Mouse (Mus musculus) MEL (cell line): ENCODE measurements around the gene A430005L14Rik. TPM values are rescaled to one million over a fixed set of nuclear protein-coding genes. Genes with fewer than 3 reads are reported as not detected.

Source experiments
- DNase-seq: peaks from one replicate; pipeline ENCODE4 v3.0.0; 2011; ENCODE audit warnings: low read depth, low spot score
- H3K27ac ChIP-seq: 2 replicates; pipeline ENCODE4 v1.5.1; 2012; ENCODE audit warnings: low read depth, mild to moderate bottlenecking, control low read depth, low read length, moderate library complexity; ENCODE audit not compliant: control insufficient read depth
- H3K27me3 ChIP-seq, 2 experiments: fragments of 150-350 bp in 1 of 2; sonication (generic) in 1 of 2; 2 replicates each; pipeline ENCODE4 v1.6.1; 2012; ENCODE audit warnings: low read length in 2 of 2, mild to moderate bottlenecking in 2 of 2, improper control_type of control experiment in 1 of 2, moderate library complexity in 1 of 2; ENCODE audit not compliant: insufficient read depth in 2 of 2, control insufficient read depth in 1 of 2
- H3K36me3 ChIP-seq, 2 experiments: 2 replicates each; pipeline ENCODE4 v1.6.1; 2012 to 2014; ENCODE audit warnings: low read length in 2 of 2, improper control_type of control experiment in 1 of 2, inconsistent platforms in 1 of 2, mild to moderate bottlenecking in 1 of 2; ENCODE audit not compliant: insufficient read depth in 2 of 2, control insufficient read depth in 1 of 2
- H3K4me1 ChIP-seq, 2 experiments: fragments of 150-350 bp in 1 of 2; sonication (generic) in 1 of 2; 2 replicates each; pipeline ENCODE4 v1.6.1; 2012; ENCODE audit warnings: low read length in 2 of 2, improper control_type of control experiment in 1 of 2, mild to moderate bottlenecking in 1 of 2; ENCODE audit not compliant: insufficient read depth in 2 of 2, control insufficient read depth in 1 of 2
- H3K4me3 ChIP-seq, 2 experiments: fragments of 150-350 bp in 1 of 2; sonication (generic) in 1 of 2; 2 replicates each; pipeline ENCODE4 v1.5.1; 2012; ENCODE audit warnings: low read depth in 2 of 2, low read length in 2 of 2, mild to moderate bottlenecking in 2 of 2, moderate library complexity in 2 of 2, control low read depth in 1 of 2, improper control_type of control experiment in 1 of 2; ENCODE audit not compliant: control insufficient read depth in 1 of 2, insufficient read depth in 1 of 2
- H3K79me2 ChIP-seq: 2 replicates; pipeline ENCODE4 v1.6.1; 2012; ENCODE audit warnings: mild to moderate bottlenecking, low read length, moderate library complexity; ENCODE audit not compliant: control insufficient read depth, poor library complexity, insufficient read depth
- H3K9ac ChIP-seq: 2 replicates; pipeline ENCODE4 v1.6.1; 2012; ENCODE audit warnings: low read depth, mild to moderate bottlenecking, control low read depth, low read length, moderate library complexity; ENCODE audit not compliant: control insufficient read depth, poor library complexity, severe bottlenecking
- H3K9me3 ChIP-seq: fragments of 150-350 bp; sonication (generic); replicated peaks from 2 replicates; pipeline ENCODE4 v1.6.1; 2012; ENCODE audit warnings: mild to moderate bottlenecking, low read length, improper control_type of control experiment, moderate library complexity; ENCODE audit not compliant: insufficient read depth
- CHD1 ChIP-seq: IDR thresholded peaks from 2 replicates; pipeline ENCODE4 v1.6.1; 2012; ENCODE audit warnings: low read depth, mild to moderate bottlenecking, inconsistent platforms, low read length, improper control_type of control experiment
- CTCF ChIP-seq, 3 experiments: IDR thresholded peaks in 2 of 3; conservative IDR thresholded peaks in 1 of 3; 2 replicates each; pipeline ENCODE4 v1.5.1; 2011 to 2012; ENCODE audit warnings: low read length in 3 of 3, low read depth in 2 of 3, mild to moderate bottlenecking in 2 of 3, improper control_type of control experiment in 1 of 3, inconsistent platforms in 1 of 3, mixed read lengths in 1 of 3, moderate library complexity in 1 of 3; ENCODE audit not compliant: control insufficient read depth in 1 of 3, insufficient read depth in 1 of 3, poor library complexity in 1 of 3, severe bottlenecking in 1 of 3
- GATA1 ChIP-seq: IDR thresholded peaks from 2 replicates; pipeline ENCODE4 v1.6.1; 2011; ENCODE audit warnings: low read depth, low read length, improper control_type of control experiment
- POLR2A ChIP-seq, 2 experiments: IDR thresholded peaks; 2 replicates each; pipeline ENCODE4 v1.6.1; 2011 to 2012; ENCODE audit warnings: low read length in 2 of 2, mild to moderate bottlenecking in 2 of 2, control low read depth in 1 of 2, improper control_type of control experiment in 1 of 2, low read depth in 1 of 2, moderate library complexity in 1 of 2; ENCODE audit not compliant: control insufficient read depth in 1 of 2, insufficient read depth in 1 of 2, poor library complexity in 1 of 2
- POLR2AphosphoS2 ChIP-seq: IDR thresholded peaks from 2 replicates; pipeline ENCODE4 v1.6.1; 2011; ENCODE audit warnings: low read length, improper control_type of control experiment
- ZC3H11A ChIP-seq: IDR thresholded peaks from 2 replicates; pipeline ENCODE4 v1.6.1; 2012; ENCODE audit warnings: low read depth, mild to moderate bottlenecking, inconsistent platforms, low read length, improper control_type of control experiment
- polyA plus RNA-seq, 2 experiments: library from polyadenylated mRNA; stranded (reverse) in 1 of 2; unstranded in 1 of 2; fragments of >175 nt in 1 of 2; fragments of >200 nt in 1 of 2; gene quantifications; 2 replicates each; pipeline versions ENCODE4 v1.2.1 to v1.2.4; 2012; ENCODE audit warnings: low replicate concordance in 2 of 2, low read depth in 1 of 2; ENCODE audit not compliant: insufficient read length in 2 of 2, insufficient read depth in 1 of 2, missing spikeins in 1 of 2
- total RNA-seq: library from RNA; depleted of rRNA; stranded (reverse); fragments of 300-350 nt; gene quantifications from 2 replicates; pipeline ENCODE4 v1.2.3, GENCODE M21; 2012; rRNA removed

Gene A430005L14Rik
- total and polyA plus RNA-seq, 3 experiments = 48.0 to 72.8 TPM; not detected in 1

- Histone ChIP-seq H3K27ac (no peak overlapping the region), H3K9me3 (no peaks in the 10 kb centered on the region), H3K79me2 (peaks cover 11% of the 10 kb centered on the region), H3K9ac (no peak overlapping the region), H3K4me3 (no peak overlapping the region), H3K27me3 (no peaks in the 10 kb centered on the region), H3K4me1 (0 out of 4 replicates have a peak, but pooled peaks cover 0 to 5% of the 10 kb centered on the region in 2 experiments), H3K36me3 (no peaks in the 10 kb centered on the region)
- no peak for DNase-seq
- TF ChIP-seq POLR2A (IDR thresholded peaks at IDR 0.05; ENCODE audit: control insufficient read depth in 1 of 2, insufficient read depth in 1 of 2, low read depth in 1 of 2, low read length in 2 of 2, poor library complexity in 1 of 2) (no peak), GATA1 (no peak), CHD1 (no peak)
Measured at GRCm38 (mm10) chr4:154007759-154008158, 50.7 kb downstream of the A430005L14Rik start.

- H3K9ac ChIP-seq = peak overlapping the region; percentile 86
- no peaks in the 10 kb centered on the region for H3K9me3 ChIP-seq
- TF ChIP-seq CTCF (IDR thresholded peaks at IDR 0.05 in 2 of 3, conservative IDR thresholded peaks at IDR 0.05 in 1 of 3; ENCODE audit: control insufficient read depth in 1 of 3, insufficient read depth in 1 of 3, low read depth in 2 of 3, low read length in 3 of 3, poor library complexity in 1 of 3, severe bottlenecking in 1 of 3) (peak in 1 of 3 experiments; percentile 22; a peak in 2 of 6 replicates), POLR2AphosphoS2 (0 out of 2 replicates have a peak, but pooled peaks have one; percentile 77), ZC3H11A (no peak)
- no peaks in the 10 kb centered on the region for H3K27me3 ChIP-seq
- H3K4me1 ChIP-seq = peaks cover 0 to 13% of the 10 kb centered on the region in 2 experiments; a peak in 2 of 4 replicates
- peak overlapping the region; percentile 86 to 96 for H3K4me3 ChIP-seq
- peaks cover 35% of the 10 kb centered on the region for H3K79me2 ChIP-seq
- DNase-seq = peak; percentile 34
- H3K27ac ChIP-seq = peak overlapping the region; percentile 32
- H3K36me3 ChIP-seq = peaks cover 0 to 4% of the 10 kb centered on the region in 2 experiments; a peak in 3 of 4 replicates
Measured at GRCm38 (mm10) chr4:154010907-154011645, 54.0 kb downstream of the A430005L14Rik start.

Other genes starting within 250 kb of the A430005L14Rik start
- 18.4 and 25.1 TPM in 2 replicates for gene Dffb, start 17.9 kb downstream of the A430005L14Rik start, total RNA-seq
- gene Dffb, start 17.9 kb downstream of the A430005L14Rik start, polyA plus RNA-seq = 10 to 100 TPM in 1 of 2 experiments, not detected in 1; 25.2 TPM
- 8.3 and 8.5 TPM in 2 replicates for gene Cep104, start 18.0 kb downstream of the A430005L14Rik start, total RNA-seq
- gene Cep104, start 18.0 kb downstream of the A430005L14Rik start, polyA plus RNA-seq = 10 to 100 TPM in 1 of 2 experiments, not detected in 1; 19.9 TPM
- gene Lrrc47, start 54.5 kb downstream of the A430005L14Rik start, total RNA-seq = 48.0 and 54.3 TPM in 2 replicates
- gene Lrrc47, start 54.5 kb downstream of the A430005L14Rik start, polyA plus RNA-seq = 100 to 1,000 TPM in 1 of 2 experiments, not detected in 1; 117 TPM
- gene Smim1, start 69.0 kb downstream of the A430005L14Rik start, total RNA-seq = 122 and 188 TPM in 2 replicates
- gene Smim1, start 69.0 kb downstream of the A430005L14Rik start, polyA plus RNA-seq = 100 to 1,000 TPM; 118 to 219 TPM
- gene Ccdc27, start 85.4 kb downstream of the A430005L14Rik start, total RNA-seq = not detected in 2 replicates
- gene Ccdc27, start 85.4 kb downstream of the A430005L14Rik start, polyA plus RNA-seq = under 1 TPM in 1 of 2 experiments, not detected in 1; 0.49 TPM
- 0.04 TPM in 1 of 2 replicates, not detected in the other for gene Trp73, start 183.0 kb downstream of the A430005L14Rik start, total RNA-seq
- under 1 TPM in 1 of 2 experiments, not detected in 1; 0.03 TPM for gene Trp73, start 183.0 kb downstream of the A430005L14Rik start, polyA plus RNA-seq
- 41.7 and 49.7 TPM in 2 replicates for gene Wrap73, start 185.1 kb downstream of the A430005L14Rik start, total RNA-seq
- 10 to 100 TPM in 1 of 2 experiments, not detected in 1; 49.7 TPM for gene Wrap73, start 185.1 kb downstream of the A430005L14Rik start, polyA plus RNA-seq
- 43.5 and 49.3 TPM in 2 replicates for gene Tprgl, start 203.4 kb downstream of the A430005L14Rik start, total RNA-seq
- gene Tprgl, start 203.4 kb downstream of the A430005L14Rik start, polyA plus RNA-seq = 100 to 1,000 TPM in 1 of 2 experiments, 10 to 100 TPM in 1; 67.4 to 163 TPM
- gene Megf6, start 213.5 kb downstream of the A430005L14Rik start, total RNA-seq = 0.12 TPM in 1 of 2 replicates, not detected in the other
- gene Megf6, start 213.5 kb downstream of the A430005L14Rik start, polyA plus RNA-seq = under 1 TPM in 1 of 2 experiments, not detected in 1; 0.07 TPM